Mouse (Mus musculus): ENCODE data around the gene Dtymk. TPM values are rescaled to one million over a fixed set of nuclear protein-coding genes. Genes with fewer than 3 reads are reported as not detected.

The Dtymk gene
- polyA plus RNA-seq, 1 experiment from 2014 or later: 246 TPM

GRCm38 (mm10) chr1:93824609-93825008 lies 22.9 kb upstream of the Dtymk start, which contains the start of gene D2hgdh:
Gene D2hgdh (plus strand): TSS chr1:93824909.
- 4% methylated on average over 10 of the region's 10 CpGs for WGBS
- Histone ChIP-seq H3K4me1 (peaks cover 15% of the 10 kb centered on the region; the same call in 1 of the 2 replicates), H3K27ac (peak within 1 kb of the TSS; percentile 91), H3K9ac (peak within 1 kb of the TSS; percentile 56), H3K4me2 (peak within 1 kb of the TSS; percentile 60), H3K27me3 (no peaks in the 10 kb centered on the region), H3K9me3 (no peaks in the 10 kb centered on the region), H3K4me3 (replicated peaks) (peak within 1 kb of the TSS; percentile 58), H3K36me3 (replicated peaks) (peaks cover 20% of the 10 kb centered on the region)
- peak; percentile 8; the same call in 1 of the 2 replicates for ATAC-seq (ENCODE audit: low FRiP score)

GRCm38 (mm10) chr1:93823796-93824495 lies 22.2 kb upstream of the Dtymk start:
- ATAC-seq (ENCODE audit: low FRiP score): no peak
- H3K27ac ChIP-seq: peak overlapping the region; percentile 91; the same call in 1 of the 2 replicates
- no peaks in the 10 kb centered on the region for H3K27me3 ChIP-seq
- H3K4me3 ChIP-seq (replicated peaks): no peak overlapping the region
- no peaks in the 10 kb centered on the region for H3K9me3 ChIP-seq
- WGBS: 82% methylated on average over 3 of the region's 3 CpGs
- no peak overlapping the region for H3K4me2 ChIP-seq
- H3K9ac ChIP-seq: no peak overlapping the region
- peaks cover 26% of the 10 kb centered on the region for H3K36me3 ChIP-seq (replicated peaks)
- H3K4me1 ChIP-seq: peaks cover 15% of the 10 kb centered on the region; the same call in 1 of the 2 replicates

GRCm38 (mm10) chr1:93818722-93819121 lies 17.0 kb upstream of the Dtymk start:
- Histone ChIP-seq H3K9ac (no peak overlapping the region), H3K4me2 (no peak overlapping the region), H3K36me3 (replicated peaks) (peaks cover 77% of the 10 kb centered on the region), H3K27me3 (no peaks in the 10 kb centered on the region), H3K9me3 (no peaks in the 10 kb centered on the region), H3K27ac (no peak overlapping the region), H3K4me1 (no peaks in the 10 kb centered on the region), H3K4me3 (replicated peaks) (no peak overlapping the region)
- ATAC-seq (ENCODE audit: low FRiP score): no peak
- WGBS: 90% methylated on average over 7 of the region's 7 CpGs

- Histone ChIP-seq H3K4me1 (no peaks in the 10 kb centered on the region), H3K9ac (no peak overlapping the region), H3K4me3 (replicated peaks) (no peak overlapping the region), H3K9me3 (no peaks in the 10 kb centered on the region), H3K27ac (no peak overlapping the region), H3K4me2 (no peak overlapping the region), H3K27me3 (no peaks in the 10 kb centered on the region), H3K36me3 (replicated peaks) (peaks cover 85% of the 10 kb centered on the region)
- 94% methylated on average over 8 of the region's 8 CpGs for WGBS
- ATAC-seq (ENCODE audit: low FRiP score): no peak
Observed at GRCm38 (mm10) chr1:93817823-93818532, 16.2 kb upstream of the Dtymk start.

GRCm38 (mm10) chr1:93811495-93812039 lies 9.8 kb upstream of the Dtymk start:
- Histone ChIP-seq H3K36me3 (replicated peaks) (peaks cover 88% of the 10 kb centered on the region), H3K27me3 (no peaks in the 10 kb centered on the region), H3K4me1 (no peaks in the 10 kb centered on the region), H3K27ac (no peak overlapping the region), H3K9me3 (no peaks in the 10 kb centered on the region), H3K9ac (no peak overlapping the region), H3K4me2 (no peak overlapping the region), H3K4me3 (replicated peaks) (no peak overlapping the region)
- no peak for ATAC-seq (ENCODE audit: low FRiP score)
- WGBS: 94% methylated on average over 8 of the region's 8 CpGs

GRCm38 (mm10) chr1:93810011-93810410 lies 8.3 kb upstream of the Dtymk start:
- 96% methylated on average over 3 of the region's 3 CpGs for WGBS
- Histone ChIP-seq H3K36me3 (replicated peaks) (peaks cover 78% of the 10 kb centered on the region), H3K9ac (no peak overlapping the region), H3K27me3 (no peaks in the 10 kb centered on the region), H3K9me3 (no peaks in the 10 kb centered on the region), H3K4me2 (no peak overlapping the region), H3K4me1 (peaks cover 6% of the 10 kb centered on the region), H3K4me3 (replicated peaks) (no peak overlapping the region), H3K27ac (no peak overlapping the region)
- ATAC-seq (ENCODE audit: low FRiP score): no peak

GRCm38 (mm10) chr1:93808871-93809270 lies 7.1 kb upstream of the Dtymk start:
- Histone ChIP-seq H3K9ac (no peak overlapping the region), H3K27ac (no peak overlapping the region), H3K27me3 (no peaks in the 10 kb centered on the region), H3K4me3 (replicated peaks) (no peak overlapping the region), H3K4me1 (peaks cover 15% of the 10 kb centered on the region), H3K36me3 (replicated peaks) (peaks cover 68% of the 10 kb centered on the region), H3K4me2 (no peak overlapping the region), H3K9me3 (no peaks in the 10 kb centered on the region)
- no peak for ATAC-seq (ENCODE audit: low FRiP score)
- 94% methylated on average over 4 of the region's 4 CpGs for WGBS

GRCm38 (mm10) chr1:93805221-93805951 lies 3.7 kb upstream of the Dtymk start:
- no peaks in the 10 kb centered on the region for H3K27me3 ChIP-seq
- H3K9me3 ChIP-seq: no peaks in the 10 kb centered on the region
- H3K9ac ChIP-seq: no peak overlapping the region
- peaks cover 39% of the 10 kb centered on the region for H3K4me1 ChIP-seq
- peaks cover 35% of the 10 kb centered on the region for H3K36me3 ChIP-seq (replicated peaks)
- WGBS: 85% methylated on average over 5 of the region's 5 CpGs
- no peak for ATAC-seq (ENCODE audit: low FRiP score)
- peak overlapping the region; percentile 87 for H3K4me2 ChIP-seq
- no peak overlapping the region for H3K27ac ChIP-seq
- H3K4me3 ChIP-seq (replicated peaks): 0 out of 2 replicates have a peak overlapping the region, but pooled peaks have one; percentile 83

- Histone ChIP-seq H3K4me1 (peaks cover 39% of the 10 kb centered on the region), H3K36me3 (replicated peaks) (peaks cover 35% of the 10 kb centered on the region), H3K4me3 (replicated peaks) (peak overlapping the region; percentile 83), H3K27me3 (no peaks in the 10 kb centered on the region), H3K4me2 (peak overlapping the region; percentile 87), H3K9ac (0 out of 2 replicates have a peak overlapping the region, but pooled peaks have one; percentile 80), H3K27ac (no peak overlapping the region), H3K9me3 (no peaks in the 10 kb centered on the region)
- WGBS: 78% methylated on average over 4 of the region's 4 CpGs
- no peak for ATAC-seq (ENCODE audit: low FRiP score)
Observed at GRCm38 (mm10) chr1:93804818-93805217, 3.1 kb upstream of the Dtymk start.

GRCm38 (mm10) chr1:93803556-93804507 lies 2.1 kb upstream of the Dtymk start, which contains the start of gene Ing5:
Gene Ing5 (plus strand): TSS chr1:93803965.
- H3K9me3 ChIP-seq: no peaks in the 10 kb centered on the region
- peak within 1 kb of the TSS; percentile 98 for H3K27ac ChIP-seq
- peaks cover 39% of the 10 kb centered on the region for H3K36me3 ChIP-seq (replicated peaks)
- peak within 1 kb of the TSS; percentile 87 for H3K4me2 ChIP-seq
- H3K4me3 ChIP-seq (replicated peaks): peak within 1 kb of the TSS; percentile 83
- peak; percentile 94 for ATAC-seq (ENCODE audit: low FRiP score)
- under 1% methylated on average over 71 of the region's 94 CpGs for WGBS
- peak within 1 kb of the TSS; percentile 80 for H3K9ac ChIP-seq
- no peaks in the 10 kb centered on the region for H3K27me3 ChIP-seq
- H3K4me1 ChIP-seq: peaks cover 39% of the 10 kb centered on the region

- no peaks in the 10 kb centered on the region for H3K9me3 ChIP-seq
- peaks cover 39% of the 10 kb centered on the region for H3K4me1 ChIP-seq
- H3K4me2 ChIP-seq: peak overlapping the region; percentile 87
- no peak overlapping the region for H3K9ac ChIP-seq
- 89% methylated on average over 5 of the region's 5 CpGs for WGBS
- H3K36me3 ChIP-seq (replicated peaks): peaks cover 39% of the 10 kb centered on the region
- ATAC-seq (ENCODE audit: low FRiP score): no peak
- H3K4me3 ChIP-seq (replicated peaks): no peak overlapping the region
- no peak overlapping the region for H3K27ac ChIP-seq
- H3K27me3 ChIP-seq: no peaks in the 10 kb centered on the region
Observed at GRCm38 (mm10) chr1:93802771-93803170, 1.0 kb upstream of the Dtymk start.
